Mouse (Mus musculus) CD8-positive naive resting alpha-beta T cell, adult 2 months (primary cell): ENCODE data around the gene Akap9.
"Not testable (repeated sequence)": the region's sequence is repeated elsewhere in the genome, so short reads cannot be mapped to it uniquely, and the experiment has no call there.

Experiments used
- DNase-seq, 2 experiments: peaks; one replicate each; pipeline ENCODE4 v3.0.0; 2022; ENCODE audit warnings: low read depth in 2 of 2, low spot score in 2 of 2

The Akap9 gene

GRCm38 (mm10) chr5:3968415-3968814, 40.6 kb downstream of the Akap9 start:
- no peak for DNase-seq

GRCm38 (mm10) chr5:3969114-3969513, 41.3 kb downstream of the Akap9 start:
- no peak for DNase-seq

GRCm38 (mm10) chr5:3970936-3971335, 43.1 kb downstream of the Akap9 start:
- DNase-seq, result no peak

GRCm38 (mm10) chr5:3973764-3974163, 45.9 kb downstream of the Akap9 start:
- no peak for DNase-seq

GRCm38 (mm10) chr5:3974896-3975295, 47.0 kb downstream of the Akap9 start:
- DNase-seq, result no peak

- DNase-seq, result no peak
These were observed 48.3 kb downstream of the Akap9 start for GRCm38 (mm10) chr5:3976111-3976510.

- no peak for DNase-seq
These were observed 50.0 kb downstream of the Akap9 start for GRCm38 (mm10) chr5:3977904-3978303.

GRCm38 (mm10) chr5:3989608-3990007, 61.8 kb downstream of the Akap9 start:
- no peak for DNase-seq

GRCm38 (mm10) chr5:3990499-3990898, 62.6 kb downstream of the Akap9 start:
- no peak for DNase-seq

- DNase-seq, result no peak
These were observed 76.9 kb downstream of the Akap9 start for GRCm38 (mm10) chr5:4004531-4005469.

- DNase-seq, result no peak
These were observed 78.8 kb downstream of the Akap9 start for GRCm38 (mm10) chr5:4006606-4007005.

GRCm38 (mm10) chr5:4008266-4008665, 80.4 kb downstream of the Akap9 start:
- no peak for DNase-seq

- no peak for DNase-seq
These were observed 81.7 kb downstream of the Akap9 start for GRCm38 (mm10) chr5:4009540-4009939.

- DNase-seq, result not testable (repeated sequence)
These were observed 89.8 kb downstream of the Akap9 start for GRCm38 (mm10) chr5:4017646-4018045.

- no peak for DNase-seq
These were observed 91.5 kb downstream of the Akap9 start for GRCm38 (mm10) chr5:4019377-4019776.

- no peak for DNase-seq
These were observed 92.2 kb downstream of the Akap9 start for GRCm38 (mm10) chr5:4020018-4020417.

GRCm38 (mm10) chr5:4023186-4023585, 95.3 kb downstream of the Akap9 start:
- DNase-seq, result no peak

- DNase-seq, result no peak
These were observed 96.2 kb downstream of the Akap9 start for GRCm38 (mm10) chr5:4023742-4024681.

- no peak for DNase-seq
These were observed 96.9 kb downstream of the Akap9 start for GRCm38 (mm10) chr5:4024727-4025126.

- DNase-seq, result not testable (repeated sequence)
These were observed 98.5 kb downstream of the Akap9 start for GRCm38 (mm10) chr5:4026336-4026735.

GRCm38 (mm10) chr5:4028486-4029173, 100.8 kb downstream of the Akap9 start:
- DNase-seq, result no peak
